Mouse (Mus musculus) lung, embryonic 14.5 days (tissue): ENCODE measurements around the gene Pced1a. TPM values are rescaled to one million over a fixed set of nuclear protein-coding genes. Genes with fewer than 3 reads are reported as not detected.

Experiments used
- ATAC-seq: fragments of 200-750 bp; cut with Nextera tagmentation; 2 replicates; pipeline ENCODE4 v1.8.0; 2017; ENCODE audit warnings: mild to moderate bottlenecking, moderate TSS enrichment, moderate library complexity; ENCODE audit not compliant: insufficient read depth
- DNase-seq: peaks from one replicate; pipeline ENCODE4 v3.0.0-alpha.2; 2015
- H3K27ac ChIP-seq: fragments of 300-500 bp; sonication (generic); 2 replicates; pipeline ENCODE4 v1.5.1; 2014; ENCODE audit warnings: low read depth, mild to moderate bottlenecking, moderate library complexity
- H3K27me3 ChIP-seq: fragments of 300-500 bp; sonication (generic); 2 replicates; pipeline ENCODE4 v1.6.1; 2014; ENCODE audit warnings: low read length, control low read depth; ENCODE audit not compliant: insufficient read depth
- H3K36me3 ChIP-seq: fragments of 300-500 bp; sonication (generic); 2 replicates; pipeline ENCODE4 v1.6.1; 2014; ENCODE audit warnings: control low read depth; ENCODE audit not compliant: insufficient read depth
- H3K4me1 ChIP-seq: fragments of 300-500 bp; sonication (generic); 2 replicates; pipeline ENCODE4 v1.6.1; 2014; ENCODE audit warnings: antibody characterized with exemption, control low read depth; ENCODE audit not compliant: insufficient read depth
- H3K4me2 ChIP-seq: fragments of 300-500 bp; sonication (generic); 2 replicates; pipeline ENCODE4 v1.6.1; 2014; ENCODE audit warnings: mild to moderate bottlenecking
- H3K4me3 ChIP-seq: fragments of 300-500 bp; sonication (generic); 2 replicates; pipeline ENCODE4 v1.5.1; 2014; ENCODE audit warnings: low read depth, low read length
- H3K9ac ChIP-seq: fragments of 300-500 bp; sonication (generic); 2 replicates; pipeline ENCODE4 v1.6.1; 2014
- H3K9me3 ChIP-seq: fragments of 300-500 bp; sonication (generic); 2 replicates; pipeline ENCODE4 v1.6.1; 2016; ENCODE audit warnings: low read depth, low read length, control low read depth
- CTCF ChIP-seq: IDR thresholded peaks from 2 replicates; pipeline ENCODE4 v1.5.1; 2016; ENCODE audit warnings: antibody characterized with exemption, low read depth
- WGBS: fragments of 180-500 bp; shearing (Covaris S2); extraction: QIAGEN DNeasy Blood & Tissue Kit; methylation state at CpG from one replicate; pipeline ENCODE4 v1.1.7; 2014; 5-methylcytosine and 5-hydroxymethylcytosine counted together
- polyA plus RNA-seq: library from polyadenylated mRNA; unstranded; fragments of >200 nt; fragmentation: Nextera tagmentation; extraction: Ambion mirVana; gene quantifications from 2 replicates; pipeline ENCODE4 v1.2.1, GENCODE M21; 2014

Pced1a gene
- polyA plus RNA-seq, 1 experiment from 2014 or later = 13.5 TPM

- Histone ChIP-seq H3K36me3 (no peaks in the 10 kb centered on the region), H3K27me3 (peaks cover 17% of the 10 kb centered on the region), H3K9ac (no peak overlapping the region), H3K4me1 (0 out of 2 replicates have a peak, but pooled peaks cover 2% of the 10 kb centered on the region), H3K4me3 (no peak overlapping the region), H3K27ac (no peak overlapping the region), H3K9me3 (no peaks in the 10 kb centered on the region), H3K4me2 (no peak overlapping the region)
- DNase-seq (no peak), ATAC-seq (no peak)
- no peak for TF ChIP-seq CTCF
- 54% methylated on average over 4 of the region's 4 CpGs for WGBS
Observed at GRCm38 (mm10) chr2:130367386-130367785, 57.1 kb downstream of the Pced1a start.

Other genes with a start within 250 kb of the Pced1a start
- 691 and 703 TPM in 2 replicates for gene Snrpb, start 245.3 kb downstream of the Pced1a start, polyA plus RNA-seq
- gene Tmc2, start 229.5 kb downstream of the Pced1a start, polyA plus RNA-seq = not detected in 2 replicates
- 303 and 318 TPM in 2 replicates for gene Nop56, start 150.3 kb downstream of the Pced1a start, polyA plus RNA-seq
- 136 and 151 TPM in 2 replicates for gene Idh3b, start 140.2 kb downstream of the Pced1a start, polyA plus RNA-seq
- gene Ebf4, start 129.5 kb downstream of the Pced1a start, polyA plus RNA-seq = 1.9 and 2.3 TPM in 2 replicates
- gene Cpxm1, start 27.1 kb downstream of the Pced1a start, polyA plus RNA-seq = 49.1 and 59.0 TPM in 2 replicates
- not detected in 2 replicates for gene Gm28372, start 19.5 kb downstream of the Pced1a start, polyA plus RNA-seq
- gene 1700020A23Rik, start 19.4 kb downstream of the Pced1a start, polyA plus RNA-seq = not detected in 2 replicates
- gene Tmem239, start 18.2 kb downstream of the Pced1a start, polyA plus RNA-seq = not detected in 2 replicates
- 63.3 and 66.0 TPM in 2 replicates for gene Vps16, start 362 bp downstream of the Pced1a start, polyA plus RNA-seq
- 91.5 and 99.3 TPM in 2 replicates for gene Ptpra, start 25.6 kb upstream of the Pced1a start, polyA plus RNA-seq
- gene Mrps26, start 139.0 kb upstream of the Pced1a start, polyA plus RNA-seq = 88.6 and 93.1 TPM in 2 replicates
- not detected in 2 replicates for gene Oxt, start 151.5 kb upstream of the Pced1a start, polyA plus RNA-seq
- gene Avp, start 157.9 kb upstream of the Pced1a start, polyA plus RNA-seq = not detected in 2 replicates
- gene Fastkd5, start 205.3 kb upstream of the Pced1a start, polyA plus RNA-seq = 18.3 and 18.6 TPM in 2 replicates
- 12.4 and 12.6 TPM in 2 replicates for gene Ubox5, start 205.3 kb upstream of the Pced1a start, polyA plus RNA-seq
- 1.0 TPM in 2 replicates for gene Lzts3, start 218.1 kb upstream of the Pced1a start, polyA plus RNA-seq
- 52.0 and 55.6 TPM in 2 replicates for gene Ddrgk1, start 240.0 kb upstream of the Pced1a start, polyA plus RNA-seq
- 108 and 111 TPM in 2 replicates for gene Itpa, start 242.9 kb upstream of the Pced1a start, polyA plus RNA-seq